Mouse (Mus musculus) cerebellum, adult 11-12 months (tissue): ENCODE results near the gene Gpatch4.

Experiments
- DNase-seq: peaks from one replicate; pipeline ENCODE4 v3.0.0; 2022

Gpatch4 gene

DNA sequence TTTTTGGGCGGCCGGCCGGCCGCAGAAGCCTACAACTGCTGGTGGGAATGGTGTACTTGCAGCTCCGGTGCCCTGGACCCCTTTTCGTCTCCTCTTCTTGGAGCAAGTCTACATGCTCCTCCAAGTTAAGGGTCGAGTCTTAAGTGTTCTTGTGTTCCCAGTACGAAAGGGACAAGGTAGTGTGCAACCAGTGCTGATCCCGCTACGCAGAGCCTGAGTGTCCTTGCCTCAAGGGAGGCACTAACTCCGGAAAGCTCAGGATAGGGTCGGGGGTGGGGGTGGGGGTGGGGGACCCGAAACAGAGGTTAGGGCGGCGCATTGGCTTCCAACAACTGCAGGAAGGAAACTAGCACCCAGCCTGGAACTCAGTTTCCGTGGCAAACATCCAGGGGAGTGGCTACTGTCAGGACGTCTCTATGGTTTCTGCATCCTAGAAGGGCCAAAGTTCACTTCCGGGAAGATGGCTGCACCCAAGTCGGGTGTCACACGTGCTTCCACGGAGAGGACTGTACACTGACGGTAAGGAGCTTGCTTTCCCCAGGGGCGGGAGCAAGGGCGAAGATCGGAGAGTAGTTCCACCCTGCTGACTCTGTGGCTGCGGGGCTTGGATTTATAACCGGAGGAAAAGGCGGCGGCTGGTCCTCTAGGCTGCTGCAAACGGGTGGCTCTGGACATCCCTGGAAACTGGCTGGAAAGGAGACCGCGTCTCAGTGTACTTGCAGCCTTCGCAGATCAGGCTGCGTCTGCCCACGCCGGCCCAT, at the start of gene Gpatch4:
Gpatch4 (plus strand) TSS at position 448 of the 761 bp plus-strand sequence.
- DNase-seq = peak; percentile 84

DNA sequence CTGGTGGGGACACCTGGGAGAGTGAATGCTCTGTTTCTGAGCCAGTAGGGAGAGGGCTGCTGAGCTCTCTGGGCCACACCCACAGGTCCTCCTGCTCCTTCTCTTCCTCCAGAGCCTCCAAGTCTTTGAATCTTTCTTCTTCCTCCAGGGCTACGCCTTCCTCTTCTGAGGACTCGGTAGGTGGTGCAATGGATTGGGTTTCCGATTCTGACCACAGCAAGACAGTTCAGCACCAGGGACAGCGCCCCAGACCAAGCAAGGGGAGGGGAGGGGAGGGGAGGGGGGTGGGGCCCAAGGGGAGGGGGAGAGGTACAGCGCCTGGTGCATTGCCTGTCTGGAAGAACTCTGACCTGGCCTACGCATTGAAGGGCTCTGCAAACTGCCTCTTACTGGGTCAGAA, 49.5 kb upstream of the Gpatch4 start:
- no peak for DNase-seq

DNA sequence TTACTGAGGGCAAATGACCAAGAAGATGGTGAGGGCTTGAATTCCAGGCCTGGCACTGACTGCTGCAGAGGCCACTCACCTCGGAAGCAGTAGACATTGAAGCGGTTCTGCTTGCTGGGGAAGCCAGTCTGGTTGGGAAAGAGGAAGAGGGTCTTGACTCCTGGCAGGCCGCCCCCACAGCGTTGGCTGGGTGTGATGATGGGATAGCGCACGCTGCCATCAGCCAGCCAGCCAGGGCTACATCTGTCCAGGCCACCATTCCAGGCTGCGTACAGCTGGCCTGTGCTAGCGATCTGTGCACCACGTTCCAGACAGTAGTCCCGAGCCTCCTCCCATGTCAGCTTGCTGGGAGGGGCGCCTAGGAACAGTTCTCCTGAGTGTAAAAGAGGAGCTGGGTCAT, 47.6 kb upstream of the Gpatch4 start:
- no peak for DNase-seq

DNA sequence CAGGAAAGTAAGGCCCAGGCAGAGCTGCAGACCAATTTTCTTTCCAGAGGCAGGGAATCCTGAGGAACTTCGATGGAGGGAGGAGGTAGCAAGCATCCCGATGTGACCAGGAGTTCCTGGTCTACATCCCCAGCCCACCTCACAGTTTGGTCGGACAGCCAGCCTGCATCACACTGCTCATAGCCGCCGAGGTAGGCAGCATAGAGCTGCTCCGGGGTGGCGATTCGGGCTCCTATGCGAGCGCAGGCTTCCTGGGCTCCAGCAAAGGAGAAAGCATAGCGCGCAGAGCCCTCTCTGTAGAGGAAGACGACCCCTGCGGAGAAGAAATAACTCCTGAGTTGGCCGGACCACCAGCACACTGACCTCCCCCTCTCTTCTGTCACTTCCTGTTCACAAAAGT, 46.5 kb upstream of the Gpatch4 start:
- DNase-seq = no peak

DNA sequence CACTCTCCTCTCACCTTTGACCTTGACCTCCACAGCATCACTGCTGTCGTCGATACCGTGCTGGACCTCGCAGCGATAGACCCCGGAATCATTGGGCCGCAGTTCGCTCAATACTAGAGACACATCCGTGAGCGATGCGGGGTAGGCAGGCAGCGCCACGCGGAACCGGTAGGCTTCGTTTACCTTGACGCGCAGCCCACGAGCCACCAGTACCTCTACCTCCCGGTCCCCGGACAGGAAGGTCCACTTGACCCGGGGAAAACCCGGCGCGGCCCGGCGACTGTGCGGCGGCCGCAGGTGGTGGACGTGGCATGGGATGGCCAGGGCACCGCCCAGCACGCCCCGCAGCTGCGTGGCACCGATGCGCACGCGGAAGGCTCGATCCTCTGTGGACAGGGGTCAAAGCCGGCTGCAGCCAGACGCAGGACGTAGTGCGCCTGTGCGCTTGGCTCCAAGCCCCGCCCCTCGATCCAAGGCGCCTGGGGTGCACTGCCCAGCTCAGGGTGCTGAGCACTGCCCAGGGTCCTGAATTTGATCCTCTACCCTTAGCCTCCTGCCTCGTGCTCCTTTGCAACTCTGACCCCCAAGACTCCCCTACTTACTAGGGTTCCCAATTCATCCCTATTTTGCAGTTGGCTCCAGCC, 45.8 kb upstream of the Gpatch4 start:
- DNase-seq = no peak

DNA sequence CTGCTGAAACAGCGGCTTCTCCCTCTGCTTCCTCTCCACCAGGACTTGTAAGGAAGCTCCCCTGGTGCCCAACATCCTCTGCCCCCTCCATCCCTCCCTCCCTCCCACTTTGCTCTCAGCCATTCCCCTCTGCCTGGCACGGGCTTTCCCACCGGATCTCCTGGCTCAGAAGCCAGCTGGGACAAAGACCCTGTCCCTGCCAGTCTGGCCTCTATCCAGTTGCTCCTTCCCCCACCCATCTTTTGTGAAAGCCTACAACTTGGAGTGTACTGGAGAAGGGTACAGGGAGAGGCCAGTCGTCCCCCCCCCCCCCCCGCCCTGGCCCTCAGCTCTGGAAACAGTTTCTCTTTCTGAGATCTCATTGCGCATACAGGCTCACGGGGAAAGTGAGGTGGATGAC, 44.2 kb upstream of the Gpatch4 start:
- peak; percentile 38 for DNase-seq

DNA sequence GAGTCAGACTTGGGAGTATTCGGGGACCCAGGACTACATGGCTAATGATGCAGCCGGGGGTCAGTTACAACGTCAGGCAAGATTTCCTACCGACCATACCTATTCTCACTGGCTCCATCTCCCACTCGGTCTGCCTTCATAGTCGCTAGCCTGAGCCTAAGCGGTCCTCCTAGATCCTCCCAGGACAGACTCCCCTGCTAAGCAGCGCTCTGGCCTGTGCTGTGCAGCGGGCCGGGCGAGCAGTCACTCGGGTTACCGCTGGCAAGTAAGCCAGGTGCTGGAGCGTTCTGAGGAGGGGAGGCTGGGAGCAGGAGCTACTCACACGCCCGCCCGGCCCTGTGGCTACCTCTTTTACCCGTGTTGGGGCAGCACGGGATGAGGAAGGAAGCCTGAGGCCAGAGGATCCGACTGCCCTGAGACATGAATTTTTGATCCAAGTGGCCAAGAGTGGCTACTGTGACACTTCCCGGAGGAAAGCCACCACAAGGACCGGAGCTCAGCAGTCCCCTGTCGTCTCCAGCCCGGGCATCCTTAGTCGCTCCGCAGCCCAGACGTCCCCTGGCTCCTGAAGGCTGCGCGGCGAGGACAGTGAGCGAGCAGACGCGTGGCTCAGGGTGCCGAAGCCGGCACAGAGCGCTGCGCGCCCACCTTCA, 43.5 kb upstream of the Gpatch4 start:
- no peak for DNase-seq

DNA sequence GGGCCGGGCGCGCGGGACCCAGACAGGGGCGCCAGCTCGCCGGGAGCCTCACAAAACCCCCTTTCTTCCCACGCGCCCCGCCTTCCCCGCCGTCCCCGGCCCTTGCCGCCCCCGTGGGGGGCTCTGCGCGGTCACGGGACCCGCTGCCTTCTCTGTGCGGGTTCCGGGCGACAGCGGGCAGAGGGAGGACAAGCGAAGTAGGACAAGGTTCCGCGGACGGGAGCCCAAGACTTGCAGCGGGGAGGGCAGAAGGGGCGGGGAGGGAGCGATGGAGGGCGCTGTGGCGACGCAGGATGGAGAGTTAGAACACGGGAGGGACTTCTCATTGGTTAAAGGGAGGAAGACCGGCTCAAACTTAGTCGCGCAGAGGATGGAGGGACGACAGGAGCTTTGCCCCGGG, 42.7 kb upstream of the Gpatch4 start, which contains the start of gene Bcan:
Bcan (minus strand) TSS at position 50 of the 400 bp plus-strand sequence.
- peak; percentile 48 for DNase-seq

DNA sequence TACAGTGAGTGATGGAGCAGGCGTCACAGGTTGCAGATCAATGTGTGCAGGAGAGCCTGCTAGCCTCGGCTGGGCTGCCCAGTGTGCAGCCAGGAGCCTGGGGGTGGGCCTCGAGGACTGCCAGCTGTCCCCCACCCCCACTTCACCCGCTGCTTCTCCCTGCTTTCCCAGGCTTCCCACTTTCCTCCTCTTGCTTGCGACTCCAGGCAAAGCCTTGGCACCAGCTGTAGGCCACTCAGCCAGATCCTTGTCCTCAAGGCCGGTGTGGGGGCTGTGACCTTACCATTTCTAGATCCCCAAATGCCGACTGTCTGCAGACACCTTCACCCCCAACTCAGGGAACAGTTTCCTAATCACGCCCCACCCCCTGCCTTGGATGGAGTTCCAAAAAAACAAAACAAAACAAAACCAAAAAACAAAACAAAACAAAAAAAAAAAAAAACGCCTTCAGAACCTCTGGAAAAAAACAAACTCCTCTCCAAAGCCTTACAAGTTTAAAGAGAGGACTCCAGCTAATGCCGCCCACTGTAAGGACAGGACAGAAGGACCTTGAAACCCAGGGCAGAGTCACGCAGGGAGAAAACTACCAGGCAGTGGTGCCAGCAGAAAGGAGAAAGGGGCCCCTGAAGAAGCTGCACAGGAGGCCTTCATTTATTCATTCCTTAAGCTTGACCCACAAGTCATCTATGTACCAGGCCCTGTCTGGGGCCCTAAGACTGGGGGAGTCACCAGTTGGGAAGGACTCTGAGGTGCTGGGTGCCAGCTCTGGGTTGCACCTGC, 41.9 kb upstream of the Gpatch4 start:
- DNase-seq = no peak

DNA sequence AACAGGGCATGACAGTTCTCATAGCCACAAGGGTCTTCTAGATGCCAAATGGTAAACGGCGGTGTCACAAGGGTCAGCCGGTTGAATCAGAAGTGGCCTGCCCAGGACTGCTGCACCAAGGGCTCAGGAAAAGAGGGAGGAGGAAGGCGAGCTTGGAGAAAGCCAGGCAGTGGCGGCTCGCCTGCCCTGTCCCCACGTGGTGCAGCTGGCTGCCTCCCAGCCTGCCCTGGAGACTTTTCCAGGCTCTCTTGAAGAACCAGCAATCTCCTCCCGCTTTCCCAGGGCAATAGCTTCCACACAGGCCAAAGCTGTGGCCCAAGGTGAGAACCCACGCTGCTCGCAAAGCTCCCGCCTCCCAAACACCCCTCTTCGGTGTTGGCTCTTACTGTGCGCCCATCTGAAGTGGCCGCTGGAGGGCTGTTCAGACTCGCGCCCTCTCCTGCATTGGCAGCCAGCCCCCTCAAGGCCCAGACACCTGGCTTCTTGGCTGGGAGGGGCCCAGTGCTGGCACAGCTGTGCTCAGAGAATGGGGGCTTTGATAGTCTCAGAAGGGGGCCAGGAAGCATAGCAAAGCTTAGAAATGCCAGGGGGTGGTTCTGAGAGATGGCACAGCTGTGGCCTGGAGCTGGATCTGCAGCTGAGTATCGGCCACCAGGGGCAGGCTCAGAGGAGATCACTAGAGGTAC, 40.5 kb upstream of the Gpatch4 start:
- no peak for DNase-seq

DNA sequence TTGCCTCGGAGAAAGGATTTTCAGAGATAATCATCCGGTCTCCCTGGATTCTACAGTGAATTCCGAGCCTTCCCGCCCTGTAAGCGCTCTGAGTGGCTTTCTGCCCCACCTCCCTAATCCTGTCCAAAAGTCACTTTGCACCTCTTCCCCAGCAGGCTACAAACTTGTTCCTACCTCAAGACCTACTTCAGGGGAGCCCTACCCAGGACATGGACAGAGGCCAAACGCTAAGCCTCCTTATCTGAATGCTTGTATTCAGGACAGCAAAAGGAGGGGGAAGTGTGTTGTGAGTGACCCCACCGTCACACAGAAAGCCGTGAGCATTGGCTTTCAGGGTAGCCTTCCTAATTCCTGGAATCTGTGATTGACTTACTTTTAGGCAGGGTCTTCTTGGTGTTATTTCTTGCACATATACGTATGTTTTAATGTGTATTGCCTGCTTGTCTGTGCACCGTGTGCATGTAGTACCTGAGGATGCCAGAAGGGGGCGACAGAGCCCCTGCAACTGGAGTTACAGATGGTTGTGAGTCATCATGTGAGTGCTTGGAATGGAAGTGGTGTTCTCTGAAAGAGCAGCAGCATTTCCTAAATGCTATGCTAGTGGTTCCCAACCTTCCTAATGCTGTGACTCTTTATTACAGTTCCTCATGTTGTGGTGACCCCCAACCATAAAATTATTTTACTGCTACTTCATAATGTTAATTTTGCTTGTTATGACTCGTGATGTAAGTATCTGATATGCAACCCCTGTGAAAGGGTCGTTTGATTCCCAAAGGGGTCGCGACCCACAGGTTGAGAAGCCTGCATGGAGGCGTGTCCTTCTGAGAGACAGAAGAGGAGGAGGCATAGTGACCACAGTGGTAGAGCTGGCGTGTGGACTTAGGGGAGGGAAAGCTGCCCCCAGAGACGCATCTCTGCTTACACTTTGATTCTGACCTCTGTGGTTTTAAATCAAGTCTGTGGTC, 36.8 kb upstream of the Gpatch4 start:
- no peak for DNase-seq

DNA sequence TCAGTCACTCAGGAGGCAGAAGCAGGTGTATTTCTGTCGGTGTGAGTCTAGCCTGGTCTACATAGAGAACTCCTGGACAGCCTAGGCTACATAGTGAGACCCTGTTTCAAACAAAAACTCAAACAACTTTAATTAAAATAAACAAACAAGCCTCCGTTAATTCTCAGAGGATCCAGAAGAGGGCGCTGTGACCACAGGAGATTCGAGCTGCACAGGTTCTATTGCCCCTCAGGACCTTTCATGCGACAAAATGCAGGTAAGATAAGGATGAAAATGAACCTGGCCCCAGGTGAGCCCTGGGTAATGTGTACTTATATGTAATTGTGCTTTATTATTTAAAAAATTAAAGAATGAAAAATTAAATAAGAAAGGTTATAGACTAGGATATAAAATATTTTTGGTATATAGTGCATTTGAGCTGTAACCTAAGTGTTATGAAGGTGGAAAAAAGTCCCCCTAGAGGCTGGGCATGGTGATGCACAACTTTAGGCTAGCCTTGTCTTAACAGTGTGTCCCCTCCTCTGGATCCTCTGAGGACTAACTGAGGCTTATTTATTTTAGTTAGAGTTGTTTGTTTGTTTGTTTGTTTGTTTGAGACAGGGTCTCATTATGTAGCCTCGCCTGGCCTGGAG, 32.2 kb upstream of the Gpatch4 start:
- DNase-seq = no peak

DNA sequence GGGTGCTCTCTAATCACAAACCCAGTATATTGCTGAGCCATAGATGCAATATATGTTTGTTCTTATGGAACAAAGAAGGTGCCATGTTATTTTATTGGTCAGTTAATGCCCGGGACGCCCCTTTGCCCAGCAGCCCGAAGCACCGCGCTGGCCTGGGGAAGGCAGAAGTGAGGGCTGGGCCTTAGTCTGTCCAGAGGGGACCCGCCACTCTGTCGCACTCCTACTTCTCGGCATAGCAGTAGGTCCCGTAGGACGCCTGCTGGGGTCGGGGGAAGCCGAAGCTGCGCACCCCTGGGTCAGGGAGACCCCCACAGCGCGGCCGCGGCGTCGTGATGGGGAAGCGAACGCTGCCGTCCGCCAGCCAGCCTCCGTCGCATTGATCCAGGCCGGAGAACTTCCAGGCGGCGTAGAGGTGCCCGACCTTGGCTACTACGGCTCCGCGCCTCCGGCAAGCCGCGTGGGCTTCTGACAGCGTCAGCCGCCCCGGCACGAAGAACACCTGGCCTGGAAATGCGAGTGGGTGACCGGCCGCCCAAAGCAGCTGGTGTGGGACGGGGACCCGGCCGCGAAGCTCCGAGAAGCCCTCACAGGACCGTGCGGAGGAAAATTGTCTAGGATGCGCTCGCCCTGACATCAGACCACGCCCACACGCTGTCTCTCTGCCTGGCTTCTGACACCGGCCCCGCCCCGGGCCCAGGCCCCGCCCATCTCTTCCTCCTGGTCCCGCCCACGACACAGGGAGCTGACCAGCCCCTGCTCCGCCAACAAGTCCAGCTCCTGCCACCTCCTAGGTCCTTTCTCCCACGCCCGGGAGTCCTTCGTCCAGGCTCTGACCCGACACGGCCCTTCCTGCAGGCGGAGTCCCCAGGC, 20.4 kb upstream of the Gpatch4 start:
- DNase-seq = peak; percentile 94

DNA sequence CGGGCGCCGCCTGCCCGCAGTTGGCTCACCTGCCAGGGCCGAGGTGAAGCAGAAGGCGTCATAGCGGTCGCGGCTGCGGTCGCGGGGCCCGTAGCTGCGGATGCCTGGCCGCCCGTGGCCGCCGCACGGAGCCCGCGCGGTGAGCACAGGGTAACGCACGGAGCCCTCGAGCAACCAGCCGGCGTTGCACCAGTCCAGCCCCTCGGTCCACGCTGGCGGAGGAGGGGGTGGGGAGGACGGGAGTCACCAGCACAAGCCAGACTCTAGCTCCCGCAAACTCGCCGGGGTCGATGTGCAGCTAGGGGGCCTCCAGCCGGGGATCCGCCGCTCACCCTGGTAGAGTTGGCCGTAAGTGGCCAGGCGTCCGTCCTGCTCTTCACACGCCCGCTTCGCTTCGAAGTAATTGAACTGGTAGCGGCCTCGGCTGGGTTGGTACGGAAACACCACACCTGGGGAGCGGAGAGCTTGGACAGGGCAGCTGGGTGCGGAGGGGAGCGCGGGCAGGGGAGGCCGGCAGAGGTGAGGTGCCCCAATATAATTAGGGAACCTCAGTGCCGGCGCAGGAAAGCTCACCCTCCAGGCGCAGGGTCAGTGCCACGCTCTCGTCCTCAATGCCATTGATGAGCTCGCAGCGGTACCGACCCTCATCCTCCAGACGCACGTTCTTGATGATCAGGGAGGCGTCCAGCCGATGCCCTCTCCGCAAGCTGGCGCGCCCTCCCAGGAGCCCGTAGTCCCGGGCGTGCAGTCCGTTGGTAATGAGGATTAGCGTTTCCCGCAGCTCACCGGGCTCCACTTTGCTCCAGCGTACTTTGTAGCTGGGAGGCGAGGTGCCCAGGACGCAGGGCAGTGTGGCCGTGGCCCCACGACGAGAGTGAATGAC, 19.5 kb upstream of the Gpatch4 start:
- no peak for DNase-seq

DNA sequence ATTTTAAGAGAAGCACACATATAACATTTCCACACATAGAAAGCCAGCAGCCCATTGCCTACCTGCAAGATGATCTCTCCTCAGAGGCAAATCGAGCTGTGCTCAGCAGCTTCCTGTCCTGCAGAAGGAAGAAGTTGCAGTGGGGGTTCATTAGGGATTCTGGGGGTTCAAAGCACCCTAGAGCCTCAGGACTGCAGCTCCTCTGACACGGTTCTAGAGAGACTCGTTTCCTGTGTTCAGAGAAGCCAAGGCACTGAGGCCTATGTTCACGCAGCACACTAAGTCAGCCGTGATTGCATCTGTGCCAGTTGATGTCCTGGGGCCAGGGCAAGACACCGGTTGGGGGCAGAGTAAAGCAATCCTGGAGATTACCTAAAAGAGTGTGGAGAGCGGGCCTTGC, 16.1 kb upstream of the Gpatch4 start:
- no peak for DNase-seq

DNA sequence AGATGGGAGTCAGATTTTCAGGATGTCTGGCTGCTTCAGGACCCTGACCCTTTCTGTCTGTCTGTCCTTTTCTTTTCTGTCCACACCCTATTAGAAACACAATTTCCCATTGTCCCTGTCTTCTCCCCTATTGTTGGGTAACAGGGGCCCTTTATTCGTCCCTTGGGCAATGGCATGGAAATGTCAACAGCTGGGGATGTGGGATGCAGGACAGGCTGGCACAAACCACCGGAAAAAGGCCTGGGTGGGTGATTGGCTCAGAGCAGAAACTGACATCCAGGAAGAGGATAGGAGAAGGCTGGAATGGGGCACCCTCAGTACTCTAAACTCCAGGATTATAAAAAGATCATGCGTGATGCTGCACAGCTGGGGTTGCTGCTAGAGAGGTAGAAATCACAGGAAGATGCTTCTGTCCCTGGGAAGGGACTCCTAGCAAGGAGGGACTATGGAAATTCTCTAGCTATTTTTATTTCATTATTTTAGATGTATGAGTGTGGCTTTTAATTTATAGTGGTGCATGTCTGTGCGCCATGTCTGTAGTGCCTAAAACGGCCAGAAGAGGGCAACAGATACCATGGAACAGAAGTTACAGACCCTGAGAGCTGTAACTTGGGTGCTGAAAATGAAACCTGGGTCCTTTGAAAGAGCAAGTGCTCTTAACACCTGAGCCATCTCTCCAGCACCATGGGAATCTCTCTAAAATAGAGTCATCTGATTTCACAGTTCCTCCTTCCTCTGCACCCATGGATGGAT, 15.3 kb upstream of the Gpatch4 start, which contains the start of gene Hapln2:
Hapln2 (minus strand) TSS at position 150 of the 753 bp plus-strand sequence.
- DNase-seq = no peak

DNA sequence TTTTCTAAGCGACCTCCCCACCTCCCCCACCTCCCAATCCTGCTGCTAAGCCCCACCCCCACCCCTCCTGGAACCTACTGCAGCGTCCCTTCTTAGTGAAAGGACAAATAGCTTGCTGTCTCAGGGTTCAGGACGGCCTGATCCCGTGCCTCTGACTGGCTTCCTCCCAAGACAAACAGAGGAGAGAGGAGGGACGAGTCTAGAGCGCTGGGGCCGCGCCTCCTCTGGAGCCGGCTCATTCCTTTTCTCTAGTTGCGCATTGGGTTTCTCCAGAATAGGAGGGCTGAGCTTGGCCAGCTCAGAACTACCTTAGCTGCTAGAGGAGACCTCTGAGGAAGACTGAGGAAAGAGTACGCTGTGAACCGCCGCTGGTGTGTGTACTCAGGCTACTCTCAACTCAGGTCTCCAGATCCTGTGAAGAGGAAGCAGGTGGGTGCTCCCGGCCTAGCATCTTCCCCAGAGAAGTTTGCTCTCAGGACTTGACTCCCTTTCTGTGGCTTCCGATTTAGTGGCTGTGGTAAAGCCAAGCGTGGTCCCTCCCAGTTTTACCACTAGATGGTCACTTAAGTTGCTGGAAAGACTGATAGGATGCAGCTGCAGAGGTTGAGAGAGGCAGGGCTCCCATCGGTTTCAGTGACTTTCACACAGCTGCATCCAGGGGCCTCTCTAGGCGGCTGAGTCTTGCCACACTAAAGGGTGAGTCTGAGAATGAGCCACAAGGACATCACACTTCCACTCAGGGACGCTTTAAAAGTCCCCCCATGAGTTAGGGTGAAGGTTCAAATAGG, 12.1 kb upstream of the Gpatch4 start:
- DNase-seq = peak; percentile 29
